Mouse (Mus musculus) liver, postnatal 0 days (tissue): Measurements from ENCODE around the gene Tmem106b. TPM values are rescaled to one million over a fixed set of nuclear protein-coding genes. Genes with fewer than 3 reads are reported as not detected.

ENCODE experiments used
- ATAC-seq: fragments of 200-750 bp; cut with Nextera tagmentation; 2 replicates; pipeline ENCODE4 v1.8.0; 2017; ENCODE audit warnings: mild to moderate bottlenecking, moderate library complexity
- DNase-seq: peaks from one replicate; pipeline ENCODE4 v3.0.0-alpha.2; 2016
- H3K27ac ChIP-seq: fragments of 300-500 bp; sonication (generic); 2 replicates; pipeline ENCODE4 v1.5.1; 2014; ENCODE audit warnings: antibody characterized with exemption, moderate library complexity, mild to moderate bottlenecking, low read depth
- H3K27me3 ChIP-seq: fragments of 300-500 bp; sonication (generic); 2 replicates; pipeline ENCODE4 v1.6.1; 2014; ENCODE audit warnings: low read length, control low read depth, mixed read lengths; ENCODE audit not compliant: insufficient read depth
- H3K36me3 ChIP-seq: fragments of 300-500 bp; sonication (generic); replicated peaks from 2 replicates; pipeline ENCODE4 v1.6.1; 2014; ENCODE audit warnings: mild to moderate bottlenecking, control low read depth, low read length, moderate library complexity, mixed read lengths; ENCODE audit not compliant: insufficient read depth
- H3K4me1 ChIP-seq: fragments of 300-500 bp; sonication (generic); 2 replicates; pipeline ENCODE4 v1.6.1; 2014; ENCODE audit warnings: antibody characterized with exemption, mild to moderate bottlenecking, control low read depth; ENCODE audit not compliant: insufficient read depth
- H3K4me2 ChIP-seq: fragments of 300-500 bp; sonication (generic); 2 replicates; pipeline ENCODE4 v1.6.1; 2014; ENCODE audit warnings: low read depth, mild to moderate bottlenecking, low read length, moderate library complexity, mixed read lengths
- H3K4me3 ChIP-seq: fragments of 300-500 bp; sonication (generic); 2 replicates; pipeline ENCODE4 v1.5.1; 2014; ENCODE audit warnings: low read depth, low read length
- H3K9ac ChIP-seq: fragments of 300-500 bp; sonication (generic); replicated peaks from 2 replicates; pipeline ENCODE4 v1.6.1; 2014; ENCODE audit warnings: mild to moderate bottlenecking, moderate library complexity
- H3K9me3 ChIP-seq: fragments of 300-500 bp; sonication (generic); 2 replicates; pipeline ENCODE4 v1.6.1; 2016; ENCODE audit warnings: mild to moderate bottlenecking, control low read depth, low read length, mixed read lengths
- CTCF ChIP-seq: sonication (generic); IDR thresholded peaks from 2 replicates; pipeline ENCODE4 v1.5.1; 2016; ENCODE audit warnings: antibody characterized with exemption, low read depth
- EP300 ChIP-seq: IDR thresholded peaks from 2 replicates; pipeline ENCODE4 v1.6.1; 2016; ENCODE audit warnings: antibody characterized with exemption, low read depth, mild to moderate bottlenecking
- WGBS: fragments of 180-500 bp; shearing (Covaris S2); extraction: QIAGEN DNeasy Blood & Tissue Kit; methylation state at CpG from one replicate; pipeline ENCODE4 v1.1.7; 2014; ENCODE audit not compliant: insufficient replicate concordance; 5-methylcytosine and 5-hydroxymethylcytosine counted together
- polyA plus RNA-seq: library from polyadenylated mRNA; unstranded; fragments of >200 nt; fragmentation: Nextera tagmentation; extraction: Ambion mirVana; gene quantifications from 2 replicates; pipeline ENCODE4 v1.2.1, GENCODE M21; 2015

Gene Tmem106b
- polyA plus RNA-seq, 1 experiment from 2014 or later = 39.0 TPM

GRCm38 (mm10) chr6:13073876-13074275, 4.3 kb downstream of the Tmem106b start:
- Histone ChIP-seq H3K4me3 (no peak overlapping the region), H3K4me2 (no peak overlapping the region), H3K4me1 (no peaks in the 10 kb centered on the region), H3K27me3 (no peaks in the 10 kb centered on the region), H3K9ac (no peak overlapping the region), H3K9me3 (no peaks in the 10 kb centered on the region), H3K27ac (no peak overlapping the region), H3K36me3 (peaks cover 22% of the 10 kb centered on the region)
- DNase-seq (no peak), ATAC-seq (no peak)
- 74% methylated on average over 2 of the region's 2 CpGs for WGBS
- no peak for TF ChIP-seq CTCF
- TF ChIP-seq EP300 = no peak

GRCm38 (mm10) chr6:13082881-13083280, 13.3 kb downstream of the Tmem106b start:
- Histone ChIP-seq H3K9ac (no peak overlapping the region), H3K4me1 (no peaks in the 10 kb centered on the region), H3K36me3 (peaks cover 58% of the 10 kb centered on the region), H3K27me3 (no peaks in the 10 kb centered on the region), H3K4me2 (no peak overlapping the region), H3K4me3 (no peak overlapping the region), H3K9me3 (no peaks in the 10 kb centered on the region), H3K27ac (no peak overlapping the region)
- DNase-seq = no peak
- no peak for TF ChIP-seq EP300
- no peak for TF ChIP-seq CTCF
- no peak for ATAC-seq
- 86% methylated on average over 9 of the region's 9 CpGs for WGBS

GRCm38 (mm10) chr6:13096656-13097435, 27.3 kb downstream of the Tmem106b start:
- WGBS = 83% methylated on average over 2 of the region's 2 CpGs

GRCm38 (mm10) chr6:13100137-13100536, 30.6 kb downstream of the Tmem106b start:
- DNase-seq = no peak
- 76% methylated on average over 2 of the region's 2 CpGs for WGBS
- H3K27me3 ChIP-seq = no peaks in the 10 kb centered on the region

More at GRCm38 (mm10) chr6:13096656-13097435, 27.3 kb downstream of the Tmem106b start:
- DNase-seq (no peak), ATAC-seq (no peak)
- Histone ChIP-seq H3K27ac (no peak overlapping the region), H3K27me3 (no peaks in the 10 kb centered on the region), H3K4me3 (no peak overlapping the region), H3K4me2 (no peak overlapping the region), H3K36me3 (no peaks in the 10 kb centered on the region), H3K9me3 (no peaks in the 10 kb centered on the region), H3K4me1 (no peaks in the 10 kb centered on the region), H3K9ac (no peak overlapping the region)
- TF ChIP-seq CTCF = no peak
- no peak for TF ChIP-seq EP300

GRCm38 (mm10) chr6:13108662-13109061, 39.1 kb downstream of the Tmem106b start:
- ATAC-seq = no peak
- no peak for DNase-seq
- H3K27me3 ChIP-seq = no peaks in the 10 kb centered on the region
- TF ChIP-seq EP300 (no peak), CTCF (no peak)
- H3K9ac ChIP-seq = no peak overlapping the region
- no peak overlapping the region for H3K27ac ChIP-seq
- no peaks in the 10 kb centered on the region for H3K36me3 ChIP-seq
- H3K4me2 ChIP-seq = no peak overlapping the region
- H3K4me1 ChIP-seq = no peaks in the 10 kb centered on the region
- no peaks in the 10 kb centered on the region for H3K9me3 ChIP-seq
- H3K4me3 ChIP-seq = no peak overlapping the region
- WGBS = 71% methylated on average over 1 of the region's 1 CpGs

More at GRCm38 (mm10) chr6:13100137-13100536, 30.6 kb downstream of the Tmem106b start:
- Histone ChIP-seq H3K9ac (no peak overlapping the region), H3K9me3 (no peaks in the 10 kb centered on the region), H3K36me3 (no peaks in the 10 kb centered on the region), H3K4me1 (no peaks in the 10 kb centered on the region), H3K27ac (no peak overlapping the region), H3K4me3 (no peak overlapping the region), H3K4me2 (no peak overlapping the region)
- ATAC-seq = no peak
- TF ChIP-seq CTCF (no peak), EP300 (no peak)

GRCm38 (mm10) chr6:13137255-13137654, 67.7 kb downstream of the Tmem106b start:
- H3K4me3 ChIP-seq = no peak overlapping the region
- WGBS = 69% methylated on average over 1 of the region's 1 CpGs
- ATAC-seq = no peak

More at GRCm38 (mm10) chr6:13137255-13137654, 67.7 kb downstream of the Tmem106b start:
- Histone ChIP-seq H3K27ac (no peak overlapping the region), H3K9me3 (no peaks in the 10 kb centered on the region), H3K27me3 (no peaks in the 10 kb centered on the region), H3K9ac (no peak overlapping the region), H3K4me2 (no peak overlapping the region), H3K4me1 (no peaks in the 10 kb centered on the region), H3K36me3 (no peaks in the 10 kb centered on the region)
- no peak for DNase-seq
- TF ChIP-seq EP300 (no peak), CTCF (no peak)

Other genes starting within 250 kb of the Tmem106b start
- gene Vwde, start 155.2 kb downstream of the Tmem106b start, polyA plus RNA-seq = not detected in 2 replicates